Mouse (Mus musculus): Measurements from ENCODE around the gene Fhit.

DNA sequence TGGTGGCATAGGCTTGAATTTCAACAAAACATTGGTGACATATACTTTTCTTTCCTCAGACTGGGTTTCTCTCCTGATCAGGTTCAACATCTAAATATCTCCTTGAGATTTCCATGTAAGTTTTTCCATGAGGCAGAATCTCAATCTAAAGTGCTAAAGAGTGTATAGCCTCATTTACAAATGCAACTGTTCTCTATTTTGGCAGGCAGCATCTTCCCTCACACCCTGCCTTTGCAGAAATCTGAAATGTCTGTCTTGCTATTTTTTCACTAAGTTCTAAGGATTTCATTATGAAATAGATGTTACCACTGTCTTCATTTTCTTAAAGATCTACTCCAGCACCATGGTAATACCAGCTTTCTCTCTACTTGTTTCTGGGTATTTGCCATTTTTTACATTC is 1368.4 kb downstream of the Fhit start:
- no peak for TF ChIP-seq CTCF (IDR thresholded peaks at IDR 0.05; ENCODE audit: borderline replicate concordance, extremely low read depth, insufficient read depth, insufficient read length)
- TF ChIP-seq POLR2A (IDR thresholded peaks at IDR 0.05; ENCODE audit: borderline replicate concordance, extremely low read depth, insufficient read depth, insufficient read length, poor library complexity, severe bottlenecking), result no peak
